Mouse (Mus musculus): ENCODE data around the gene Plxna2.

Plxna2 gene

DNA sequence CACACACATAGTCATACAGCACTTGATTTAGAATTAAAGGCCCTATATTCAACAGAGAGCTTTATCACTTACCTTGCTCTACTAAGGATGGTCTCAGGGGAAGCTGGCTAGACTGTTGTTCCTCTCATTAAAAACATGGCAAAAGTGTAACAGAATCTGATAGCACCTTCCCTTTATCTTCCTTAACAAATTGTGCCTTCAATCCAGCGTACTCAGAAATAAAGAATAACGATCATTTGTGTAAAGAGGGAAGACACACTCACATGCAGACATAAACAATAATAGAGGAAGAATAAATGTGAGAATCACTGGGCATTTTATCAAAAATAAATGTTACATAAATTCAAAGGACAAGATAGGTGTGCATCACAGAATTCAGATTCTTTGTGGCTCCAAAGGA, at the start of gene Plxna2:
Plxna2 (plus strand) TSS at position 301 of the 400 bp plus-strand sequence.
- DNase-seq (ENCODE audit: low spot score): no peak

DNA sequence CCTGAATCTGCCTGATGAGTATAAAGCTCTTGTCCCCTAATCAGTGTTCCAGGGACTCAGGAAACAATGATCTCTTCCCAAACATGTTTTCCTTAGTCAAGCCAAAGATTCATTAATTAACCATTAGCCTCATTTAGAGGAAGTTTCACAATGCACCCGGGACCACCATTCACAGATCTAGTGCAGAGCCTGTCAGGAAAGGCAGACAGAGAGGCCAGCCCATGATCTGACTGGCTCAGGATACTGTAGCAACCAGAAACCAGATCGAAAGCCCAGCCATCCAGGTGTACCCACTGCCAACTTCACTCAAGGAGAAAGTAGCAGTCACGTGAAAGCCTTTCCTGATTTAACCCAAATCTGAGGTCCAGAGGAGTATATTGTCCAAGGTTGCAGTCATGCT, 44.1 kb upstream of the Plxna2 start:
- DNase-seq (ENCODE audit: low spot score): no peak

DNA sequence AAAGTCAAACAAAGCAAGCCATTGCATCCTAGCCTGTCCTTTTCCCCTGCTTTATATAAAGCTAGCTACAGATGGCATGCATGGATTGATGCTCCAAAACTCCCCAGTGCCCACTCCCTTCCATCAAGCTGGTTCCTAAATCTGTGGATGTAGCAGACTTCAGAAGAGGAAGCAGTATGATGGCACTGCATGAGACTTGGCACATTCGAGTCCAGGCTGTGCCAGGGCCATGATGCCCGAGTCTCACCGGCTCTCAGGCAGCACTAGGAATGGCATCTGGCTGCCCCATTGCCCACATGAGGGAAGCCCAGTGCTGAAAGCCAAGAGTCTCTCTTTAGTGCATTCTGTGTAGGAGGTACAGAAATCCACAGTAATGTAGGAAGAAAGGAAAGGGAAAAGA, 39.7 kb upstream of the Plxna2 start:
- DNase-seq (ENCODE audit: low spot score): no peak

DNA sequence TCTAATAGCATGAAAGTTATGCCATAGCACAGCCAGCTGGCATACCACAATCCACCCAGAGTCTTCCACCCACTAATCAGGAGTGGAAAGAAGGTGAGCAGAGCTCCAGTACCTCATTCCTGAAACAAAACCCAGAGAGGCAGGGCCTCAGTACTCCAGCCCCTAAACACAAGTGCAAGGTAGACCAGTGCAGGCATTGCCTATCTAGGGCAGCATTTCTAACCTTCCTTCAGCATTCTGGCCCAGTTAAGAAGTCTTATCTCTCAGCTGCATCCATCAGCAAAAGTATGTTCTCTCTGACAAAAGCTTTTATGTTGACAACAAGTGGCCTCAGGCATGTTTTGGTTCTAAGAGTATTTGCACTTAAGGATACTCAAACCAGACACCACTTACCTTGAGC, 37.5 kb upstream of the Plxna2 start:
- no peak for DNase-seq (ENCODE audit: low spot score)

DNA sequence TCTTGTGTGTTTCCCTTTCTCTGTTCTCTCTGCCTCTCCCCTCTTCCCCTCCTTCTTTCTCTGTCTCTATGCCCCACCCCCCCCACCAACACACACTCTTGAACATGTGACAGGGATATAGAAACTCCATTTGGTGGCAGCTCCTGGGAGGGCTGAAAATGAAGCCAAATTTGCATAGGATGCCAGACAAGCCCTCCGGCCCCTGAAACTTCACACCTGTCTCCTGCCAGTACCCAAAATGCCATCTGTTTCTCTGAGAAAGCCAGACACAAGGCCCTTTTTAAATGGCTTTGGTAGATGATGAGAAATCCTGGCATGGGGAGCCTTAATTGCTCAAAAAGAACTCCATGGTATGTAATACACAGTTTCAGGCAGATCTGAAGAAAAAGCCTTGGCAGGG, 31.3 kb upstream of the Plxna2 start:
- DNase-seq (ENCODE audit: low spot score): no peak

DNA sequence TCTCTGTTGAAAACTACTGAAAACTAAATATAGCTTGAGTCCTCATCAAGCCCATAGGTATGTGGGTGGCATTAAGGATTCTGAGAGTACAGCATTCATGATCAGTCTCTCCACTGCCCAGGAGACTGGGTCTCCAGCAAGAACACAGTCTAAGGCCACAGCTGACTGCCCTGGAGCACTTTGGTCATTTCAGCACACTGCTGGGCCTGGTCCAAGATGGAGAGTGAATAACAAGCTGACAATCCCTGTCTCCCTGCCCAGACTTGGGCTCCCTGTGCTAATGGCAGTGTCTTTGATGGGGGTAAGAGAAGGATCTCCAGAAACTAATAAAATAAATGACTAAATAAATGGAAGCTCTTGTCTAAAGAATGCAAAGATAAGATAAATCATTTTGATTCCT, 30.5 kb upstream of the Plxna2 start:
- DNase-seq (ENCODE audit: low spot score): no peak

DNA sequence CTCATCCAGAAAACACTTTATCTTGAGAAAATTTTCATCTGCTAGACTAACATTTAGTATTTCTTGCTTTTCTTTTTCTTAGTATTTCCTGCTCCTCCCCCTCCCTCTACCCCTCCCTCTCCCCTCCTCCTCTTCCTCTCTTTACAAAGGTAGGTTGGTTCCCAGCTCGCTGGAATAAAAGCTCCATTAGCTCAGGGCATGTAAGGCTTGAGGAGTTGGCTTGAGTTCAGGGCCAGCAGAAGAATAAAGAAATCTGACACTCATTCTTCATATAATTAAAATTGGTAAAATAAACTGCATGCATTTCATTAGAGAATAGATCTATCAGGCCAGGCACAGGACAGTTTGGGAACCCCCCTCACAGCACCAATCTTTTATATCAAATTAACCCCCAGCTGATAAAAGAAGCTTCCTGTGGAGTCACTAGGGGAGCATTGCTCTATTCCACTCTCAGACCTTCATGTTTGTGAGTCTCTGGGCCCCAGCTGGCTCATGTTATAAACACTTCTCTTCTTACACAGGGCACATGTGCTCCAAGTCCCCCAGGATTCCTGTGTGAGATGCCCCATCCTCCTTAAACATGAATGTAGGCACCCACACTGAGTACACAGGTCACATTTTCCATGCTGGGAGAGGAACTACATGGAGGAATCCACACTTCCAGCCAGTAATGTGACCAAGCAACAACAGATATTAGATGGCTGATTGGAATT, 29.9 kb upstream of the Plxna2 start:
- no peak for DNase-seq (ENCODE audit: low spot score)

DNA sequence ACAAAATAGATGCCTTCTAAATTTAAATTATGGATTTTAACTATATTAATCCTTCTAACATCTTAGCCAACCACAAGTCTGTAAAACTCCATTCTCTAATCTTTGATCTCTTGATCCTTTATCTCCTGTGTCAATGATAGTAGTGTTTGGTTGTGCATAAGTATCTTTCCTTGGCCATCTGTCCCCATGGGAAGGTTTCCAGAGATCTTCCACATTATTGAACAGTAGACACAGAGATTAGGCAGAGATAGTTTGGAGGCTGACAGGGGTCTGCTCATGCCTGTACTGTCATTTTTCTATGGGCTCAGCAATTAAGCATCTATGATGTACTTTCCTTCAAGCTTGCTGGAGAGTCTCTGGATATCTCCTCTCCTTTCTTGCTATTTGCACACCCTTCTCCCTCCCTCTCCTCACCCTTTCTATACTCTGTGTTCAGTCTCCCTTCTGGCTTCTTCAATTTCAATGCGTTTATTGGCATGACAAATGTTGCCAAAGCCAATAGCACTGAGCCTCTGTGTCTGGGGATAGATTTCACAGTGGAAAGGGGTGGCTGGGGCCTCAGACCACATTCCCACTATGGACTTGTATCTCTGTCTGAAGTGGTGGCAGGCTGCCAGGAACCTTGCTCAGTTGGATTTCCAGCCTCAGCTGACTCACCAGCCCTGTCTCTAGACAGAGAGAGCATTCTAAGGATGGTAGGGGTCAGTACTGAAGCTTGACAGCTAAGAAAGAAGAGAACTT, 29.1 kb upstream of the Plxna2 start:
- DNase-seq (ENCODE audit: low spot score): peak; percentile 53

DNA sequence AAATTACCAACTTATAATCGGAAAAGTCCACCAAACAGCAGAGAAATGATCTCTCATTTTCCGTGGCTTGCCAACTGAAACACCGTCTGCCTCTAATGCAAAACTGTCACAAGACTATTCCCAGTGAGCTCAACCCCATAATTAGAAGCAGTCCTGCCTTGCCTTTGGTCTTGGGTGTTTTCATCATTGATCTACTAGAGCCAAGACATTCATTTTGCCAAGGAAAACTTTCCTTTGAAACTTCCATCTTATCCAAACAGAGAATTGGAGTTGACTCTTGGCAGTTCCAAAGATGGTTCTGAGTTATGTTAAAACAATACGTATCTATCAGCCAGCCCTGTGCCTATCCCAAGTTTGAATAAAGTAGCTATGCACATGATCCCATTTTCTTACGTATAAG, 24.9 kb upstream of the Plxna2 start:
- no peak for DNase-seq (ENCODE audit: low spot score)

DNA sequence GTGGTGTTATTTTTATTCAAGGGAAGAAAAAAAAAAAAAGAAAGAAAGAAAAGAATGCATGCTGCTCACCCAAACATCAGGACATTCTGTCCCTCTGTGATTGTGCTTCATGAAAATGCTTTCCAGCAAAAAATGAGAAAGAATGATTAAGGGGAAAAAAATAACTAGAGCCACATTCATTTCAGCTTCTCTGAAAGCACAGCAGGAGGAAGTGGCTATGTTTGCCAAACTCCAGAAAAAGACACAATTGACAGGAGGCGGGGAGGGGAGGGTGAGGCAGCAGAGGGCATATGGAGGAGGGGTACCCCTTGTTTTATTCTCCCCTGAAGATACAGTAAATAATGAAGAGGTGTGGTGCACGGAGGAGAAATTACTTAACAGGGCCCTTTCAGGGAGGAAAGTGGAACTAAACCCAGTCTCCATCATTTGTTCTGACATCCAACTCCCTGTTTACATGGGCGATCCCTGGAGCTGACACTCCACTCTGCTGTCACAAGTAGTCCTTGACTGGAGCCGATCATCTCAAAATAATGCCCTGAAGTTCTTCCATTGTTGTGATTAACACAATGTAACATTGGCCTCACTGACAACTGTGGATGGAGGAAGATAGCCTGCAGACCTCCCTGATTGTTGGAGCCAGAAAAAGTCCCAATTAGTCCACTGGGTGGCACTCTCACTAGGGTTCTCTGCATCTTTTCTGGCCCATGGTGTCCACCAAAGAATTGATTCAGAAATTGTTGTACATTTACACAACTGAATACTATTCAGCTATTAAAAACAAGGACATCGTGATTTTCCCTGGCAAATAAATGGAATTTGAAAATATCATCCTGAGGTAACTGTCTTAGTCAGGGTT, 10.4 kb upstream of the Plxna2 start:
- no peak for DNase-seq (ENCODE audit: low spot score)

DNA sequence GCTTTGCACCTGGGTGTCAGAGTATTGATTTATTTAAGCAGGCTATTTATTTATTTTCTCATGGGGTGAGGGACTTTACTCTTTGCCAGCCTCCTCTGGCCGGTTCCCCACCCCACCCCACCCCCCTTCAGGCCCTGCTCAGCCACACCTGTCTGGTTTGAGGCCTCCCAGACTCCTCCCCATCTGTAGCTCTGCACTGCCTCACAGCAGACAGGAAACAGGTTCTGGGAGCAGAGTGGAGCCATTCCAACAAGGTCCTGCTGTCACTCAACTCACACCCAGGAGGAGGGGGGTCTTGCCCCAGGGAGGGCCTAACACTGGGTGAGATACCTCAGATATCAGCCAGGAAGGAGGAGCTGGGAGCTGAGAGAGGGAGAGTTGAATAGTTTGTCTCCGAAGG, 7.5 kb upstream of the Plxna2 start:
- no peak for DNase-seq (ENCODE audit: low spot score)

DNA sequence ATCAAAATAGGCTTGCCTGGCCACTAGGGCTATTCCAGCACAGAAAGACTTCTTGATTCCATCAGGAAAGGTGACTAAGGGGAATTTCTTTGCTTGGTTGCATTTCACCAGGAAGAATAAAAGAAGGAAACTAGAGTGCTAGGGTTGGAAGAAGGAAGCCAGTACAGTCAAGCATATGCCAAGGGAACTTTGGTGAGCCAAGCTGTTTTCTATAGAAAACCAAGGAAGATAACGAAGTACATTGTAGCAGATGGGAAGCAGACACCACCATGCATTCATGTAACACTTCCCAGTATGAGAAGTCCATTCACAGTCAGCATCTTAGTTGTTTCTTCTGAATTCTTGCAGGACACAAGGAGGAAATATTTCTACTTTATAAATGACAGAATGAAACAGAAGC, 5.4 kb upstream of the Plxna2 start:
- no peak for DNase-seq (ENCODE audit: low spot score)

DNA sequence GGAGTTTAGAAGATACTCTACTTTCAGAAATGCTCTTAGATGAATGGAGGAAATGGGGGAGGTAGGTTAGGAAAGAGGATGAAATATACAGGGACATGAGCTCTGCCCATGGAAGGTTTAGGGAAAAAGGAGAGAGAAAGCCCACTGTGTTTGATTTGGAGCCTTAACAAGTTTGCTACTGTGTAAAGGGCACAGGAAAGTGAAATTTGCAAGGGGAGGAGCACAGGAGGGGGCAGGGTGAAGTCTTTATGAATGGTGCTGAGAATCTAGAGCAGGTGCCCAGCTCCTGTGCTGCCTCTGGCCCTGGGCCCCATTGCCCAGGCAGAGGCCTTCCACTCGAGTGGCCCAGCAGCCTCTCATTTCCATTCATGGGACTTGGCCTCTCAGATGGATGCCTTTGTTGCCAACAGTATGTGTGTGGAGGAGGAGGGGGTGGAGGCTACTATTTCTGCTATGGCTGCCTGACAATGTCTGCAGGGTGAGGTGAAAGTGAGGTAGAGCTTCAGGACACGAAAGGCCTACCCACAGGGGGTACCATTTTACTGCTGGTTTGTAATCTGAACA, 4.7 kb upstream of the Plxna2 start:
- DNase-seq (ENCODE audit: low spot score): no peak

DNA sequence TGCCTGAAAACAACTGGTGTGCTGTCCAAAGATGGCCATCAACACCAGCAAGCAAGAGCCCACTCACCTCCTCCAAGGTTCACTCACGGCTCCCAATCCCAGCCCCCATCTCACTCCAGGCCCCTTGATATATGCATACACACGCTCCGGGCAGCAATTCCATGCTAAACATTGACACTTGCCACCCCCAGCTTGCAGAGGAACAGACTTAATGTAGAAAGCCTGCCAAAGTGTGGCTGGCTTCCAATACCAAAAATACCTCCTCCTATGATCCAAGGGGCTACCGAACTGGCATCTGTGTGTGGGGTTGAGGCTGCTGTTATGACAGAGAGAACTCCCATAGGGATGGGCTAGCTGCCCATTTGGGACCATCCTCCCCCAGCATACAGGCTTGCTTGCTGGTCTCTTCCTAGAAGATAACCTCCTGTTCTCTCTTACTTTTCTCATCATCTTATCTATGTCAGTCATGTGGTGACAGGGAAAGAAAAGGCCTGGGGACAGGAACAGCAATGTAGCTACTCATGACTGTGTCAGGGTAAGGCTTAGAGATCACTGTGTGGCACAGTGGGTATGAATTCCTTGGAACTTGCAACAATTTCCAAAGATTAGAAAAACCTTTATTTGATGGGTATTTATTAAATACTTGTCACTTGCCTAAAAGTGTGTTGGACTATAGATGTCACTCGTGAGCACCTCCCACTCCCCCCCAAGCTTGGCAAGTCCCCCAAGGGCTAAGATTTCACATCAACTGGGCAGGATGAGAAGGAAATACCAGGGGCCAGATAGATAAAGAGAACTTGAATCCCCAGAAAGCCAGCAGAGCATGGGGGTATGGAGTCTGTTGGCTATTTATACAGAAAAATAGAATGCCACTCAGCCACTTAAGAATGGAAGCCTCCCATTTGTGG, 3.8 kb upstream of the Plxna2 start:
- no peak for DNase-seq (ENCODE audit: low spot score)

DNA sequence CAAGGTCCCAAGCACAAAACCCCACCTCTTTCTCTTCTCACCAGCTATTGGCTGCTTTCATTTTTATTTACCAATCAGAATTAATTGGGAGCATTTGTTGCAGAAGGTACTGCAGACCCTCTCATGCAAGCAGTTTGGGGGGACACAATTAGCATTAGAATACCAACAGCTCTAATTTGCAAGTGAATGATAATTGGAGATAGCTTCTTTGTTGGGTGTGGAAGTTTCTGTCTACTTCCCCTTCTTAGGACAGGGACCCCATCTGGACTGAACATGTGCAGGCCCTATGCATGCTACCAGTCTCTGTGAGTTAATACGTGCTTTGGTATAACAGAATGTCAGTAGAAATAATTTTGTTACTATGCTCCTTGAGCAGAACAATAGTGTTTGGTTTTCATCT, 1.9 kb upstream of the Plxna2 start:
- no peak for DNase-seq (ENCODE audit: low spot score)

DNA sequence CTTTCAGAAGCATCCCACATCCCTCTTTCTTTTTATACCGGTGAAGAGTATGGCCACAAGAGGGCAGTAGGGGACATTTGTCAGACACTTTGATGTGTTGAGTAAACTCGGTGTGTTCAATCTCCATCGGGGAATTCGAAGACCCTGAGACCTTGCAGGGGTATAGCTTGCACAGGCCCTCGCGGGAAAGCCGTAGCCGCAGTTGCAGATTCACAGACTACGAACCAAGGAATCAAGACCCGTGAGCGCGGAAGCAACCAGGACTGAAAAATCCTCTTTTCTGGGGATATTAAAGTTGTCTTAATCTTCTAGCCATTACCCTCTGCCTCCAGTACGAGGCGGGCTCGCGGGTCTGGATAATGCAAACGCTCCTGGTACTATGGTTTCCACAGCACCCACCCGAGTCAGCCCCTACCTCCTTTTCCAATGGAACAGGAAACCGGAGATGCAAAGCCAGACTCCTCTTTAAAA, 858 bp downstream of the Plxna2 start:
- peak; percentile 85 for DNase-seq (ENCODE audit: low spot score)

DNA sequence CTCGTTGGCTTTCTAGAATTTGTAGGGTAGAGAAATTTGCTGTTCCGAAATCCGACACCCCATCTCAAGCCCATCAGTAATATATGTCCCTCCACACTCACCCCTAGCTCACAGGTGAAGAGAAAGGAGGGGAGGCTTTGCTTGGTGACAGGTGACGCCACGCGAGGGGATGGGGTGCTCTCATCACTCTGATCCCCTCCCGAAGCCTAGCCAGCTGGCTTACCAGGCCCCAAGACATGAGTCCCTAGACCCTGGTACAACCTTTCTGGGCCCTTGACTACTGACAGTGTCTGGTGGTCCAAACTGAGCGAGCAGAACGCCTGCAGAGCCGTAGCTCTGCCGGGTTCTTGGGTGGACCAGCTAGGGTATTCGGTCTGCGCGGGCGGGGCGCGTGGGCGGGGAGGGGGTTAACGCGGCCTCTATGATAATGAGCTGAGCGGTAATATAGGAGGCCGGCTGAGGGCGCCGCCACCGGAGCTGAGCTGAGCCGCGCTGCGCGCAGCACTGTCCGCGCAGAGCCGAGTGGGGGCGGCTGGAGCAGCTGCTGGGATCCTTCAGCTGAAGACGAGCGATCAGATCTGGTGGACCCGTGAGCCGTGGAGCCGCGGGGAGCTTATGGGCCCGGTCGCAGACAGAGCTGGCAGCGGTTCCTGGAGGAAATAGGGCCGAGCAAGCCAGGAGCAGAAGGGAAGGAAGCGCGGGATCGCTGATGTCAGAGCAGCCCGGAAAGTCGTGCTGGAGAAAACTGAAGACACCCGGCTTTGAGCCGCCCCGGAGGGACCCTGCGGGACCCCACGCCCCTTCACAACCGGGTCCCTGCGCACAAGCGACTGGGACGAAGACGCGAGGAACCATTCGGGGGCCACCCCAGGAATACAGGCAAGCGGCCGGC, 1.6 kb downstream of the Plxna2 start:
- DNase-seq (ENCODE audit: low spot score): peak; percentile 81

DNA sequence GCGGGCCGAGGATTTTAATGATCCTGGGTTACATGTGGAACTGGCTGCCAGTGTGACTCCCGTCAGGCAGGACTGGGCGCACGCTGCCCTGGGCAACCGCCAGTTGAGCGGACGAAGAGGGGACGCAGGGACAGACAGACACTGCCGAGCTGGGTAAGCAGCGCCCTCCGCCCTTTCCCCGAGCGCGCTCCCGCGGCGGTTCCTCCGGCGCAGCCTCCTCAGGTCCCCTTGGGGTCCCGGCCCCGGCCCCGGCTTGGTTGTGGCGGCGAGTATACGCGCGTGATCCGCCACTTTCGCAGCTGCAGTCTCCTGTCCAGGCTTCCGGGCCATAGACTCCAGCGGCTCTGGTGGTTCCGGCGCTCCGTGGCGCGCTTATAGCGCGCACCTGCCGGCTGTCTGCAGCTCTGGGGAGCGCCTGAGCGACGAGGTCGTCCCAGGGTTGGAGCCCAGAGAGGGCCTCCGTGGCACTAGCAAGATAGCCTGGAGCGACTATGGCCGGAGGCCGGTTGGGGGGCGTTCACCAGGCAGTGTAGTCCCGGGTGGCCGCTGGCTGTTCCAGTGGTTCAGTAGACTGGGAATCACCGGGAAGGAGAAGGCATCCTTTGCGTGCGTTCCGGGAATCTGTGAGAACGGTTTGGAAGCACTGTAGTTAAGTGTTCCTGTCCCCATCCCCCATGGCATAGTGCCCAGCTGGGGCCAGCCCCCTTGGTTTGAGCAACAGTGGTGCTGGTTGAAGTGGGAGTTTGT, 2.4 kb downstream of the Plxna2 start:
- peak; percentile 61 for DNase-seq (ENCODE audit: low spot score)

DNA sequence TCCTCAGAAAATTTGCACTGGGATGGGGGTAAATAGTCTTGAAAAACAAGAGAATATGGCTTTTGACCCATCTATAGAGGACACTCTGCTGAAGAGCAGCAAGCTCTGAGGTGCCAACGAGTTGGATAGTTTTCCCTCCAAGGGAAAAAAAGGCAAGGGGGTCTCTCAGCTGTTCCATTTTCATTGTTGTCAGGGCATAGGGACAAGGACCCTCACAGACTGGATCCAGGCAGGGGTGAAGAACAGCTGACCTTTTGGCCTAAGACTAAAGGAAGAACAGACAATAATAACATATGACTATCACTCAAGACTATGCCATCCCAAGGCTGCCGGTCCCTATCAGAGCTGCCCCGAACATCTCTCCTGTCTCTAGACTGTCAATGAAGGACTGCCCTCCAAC, 4.2 kb downstream of the Plxna2 start:
- DNase-seq (ENCODE audit: low spot score): no peak

DNA sequence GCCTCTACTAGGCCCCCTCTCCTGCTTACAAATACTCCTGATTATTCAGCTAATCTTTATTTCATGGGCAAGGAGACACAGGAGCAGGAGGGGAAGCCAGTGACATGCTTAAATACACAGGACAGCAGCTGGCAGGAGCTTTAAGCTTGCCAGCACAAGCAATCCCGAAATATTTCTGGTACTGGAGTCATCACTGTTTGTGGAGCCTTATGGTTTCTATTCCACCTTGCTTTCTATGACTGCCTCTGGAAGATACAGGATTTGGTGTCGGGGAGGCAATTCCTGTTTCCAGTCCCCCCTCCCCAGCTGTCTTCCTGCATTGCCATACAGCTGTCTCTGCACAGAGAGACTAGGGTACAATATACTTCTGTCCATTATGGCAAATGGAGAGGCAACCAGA, 4.7 kb downstream of the Plxna2 start:
- no peak for DNase-seq (ENCODE audit: low spot score)

Measured in testis, postnatal 10 days (tissue).